Mouse (Mus musculus) c-Kit-positive CD71-negative TER-119-negative erythroid progenitor cells, embryonic 14.5 days (primary cell): ENCODE measurements around the gene Gypa.

ENCODE experiments used
- DNase-seq: peaks from one replicate; pipeline ENCODE4 v3.0.0-alpha.2; 2013; ENCODE audit warnings: low read depth

The Gypa gene

DNA sequence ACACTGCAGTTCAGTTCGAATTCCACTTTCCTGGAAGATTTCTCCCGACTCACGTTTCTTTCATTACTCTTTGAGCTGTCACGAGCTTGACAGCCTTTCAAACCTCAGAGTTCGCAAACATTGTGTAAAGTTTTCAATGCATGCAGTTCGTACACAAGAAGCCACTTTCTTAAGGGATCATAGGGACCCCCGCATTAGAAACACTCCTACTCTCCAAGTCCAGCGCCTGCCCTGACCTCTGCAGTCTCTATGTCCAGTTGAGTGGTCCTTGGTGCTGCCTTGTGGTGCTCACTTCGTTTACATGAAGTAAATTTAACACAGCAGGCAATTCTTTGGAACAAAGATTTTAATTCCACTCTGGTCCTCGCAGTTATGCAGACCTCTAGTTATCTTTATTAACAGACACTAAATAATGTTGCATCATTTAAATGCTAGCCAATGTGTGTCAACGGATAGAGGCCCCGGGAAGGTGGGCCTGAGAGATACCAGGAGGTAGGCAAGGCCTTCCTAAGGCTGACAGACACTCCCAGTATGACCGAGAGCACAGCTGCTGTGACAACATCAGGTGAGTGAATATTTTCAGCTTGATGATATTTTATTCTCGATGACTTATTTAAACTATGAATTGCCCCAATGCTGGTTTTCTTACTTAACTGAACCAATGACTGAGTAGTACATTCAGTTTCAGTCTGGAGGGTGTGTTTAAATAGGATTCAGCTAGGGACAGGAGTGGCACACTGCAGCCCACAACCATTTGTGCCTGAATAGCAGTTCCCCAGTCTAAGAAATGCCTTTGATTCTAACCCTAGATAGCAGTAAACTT, at the start of gene Gypa:
Gypa (plus strand) TSS at position 259 of the 823 bp plus-strand sequence.
- DNase-seq = peak; percentile 58

DNA sequence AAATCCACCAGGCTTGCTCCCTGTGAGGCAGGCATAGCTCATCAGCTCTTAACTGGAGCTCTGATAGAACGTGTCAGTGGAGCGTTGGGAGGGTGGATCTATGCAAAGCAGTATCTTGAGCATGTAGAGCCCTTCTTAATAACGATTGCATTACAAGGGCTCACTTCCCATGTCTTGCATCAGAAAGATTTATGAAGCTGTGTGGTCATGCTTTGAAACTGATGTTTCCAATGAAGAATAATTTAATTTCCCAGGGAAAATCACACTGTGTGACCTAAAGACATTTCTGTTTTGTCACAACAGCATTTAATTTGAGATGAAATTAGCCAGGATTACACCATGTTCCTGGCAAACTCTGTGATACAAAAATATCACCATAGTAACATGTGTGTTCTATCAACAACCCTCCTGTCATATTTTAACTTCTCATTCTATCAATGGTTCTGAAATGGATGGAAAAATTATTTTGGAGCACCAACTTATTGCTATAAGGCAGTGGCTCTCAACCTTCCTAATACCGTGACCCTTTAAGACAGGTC, 49.0 kb upstream of the Gypa start:
- no peak for DNase-seq

DNA sequence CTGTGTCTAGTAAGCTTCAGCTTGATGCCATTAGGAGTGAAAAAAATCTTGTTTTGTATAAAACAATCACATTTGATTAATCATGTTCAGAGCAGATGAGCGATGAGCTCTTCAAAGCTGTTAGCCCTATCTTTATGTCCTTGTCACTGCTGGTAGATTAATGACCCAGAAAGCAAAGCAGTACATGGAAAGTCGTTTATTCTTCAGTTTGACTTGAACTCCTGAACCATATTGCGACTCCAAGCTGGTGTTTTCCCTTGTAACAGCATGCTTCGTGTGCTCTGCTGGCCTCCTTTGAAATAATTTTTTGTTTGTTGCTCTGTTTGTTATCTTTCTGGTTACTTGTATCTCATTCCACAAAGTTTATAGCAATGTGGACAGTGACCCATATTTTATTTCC, 46.4 kb upstream of the Gypa start:
- no peak for DNase-seq

DNA sequence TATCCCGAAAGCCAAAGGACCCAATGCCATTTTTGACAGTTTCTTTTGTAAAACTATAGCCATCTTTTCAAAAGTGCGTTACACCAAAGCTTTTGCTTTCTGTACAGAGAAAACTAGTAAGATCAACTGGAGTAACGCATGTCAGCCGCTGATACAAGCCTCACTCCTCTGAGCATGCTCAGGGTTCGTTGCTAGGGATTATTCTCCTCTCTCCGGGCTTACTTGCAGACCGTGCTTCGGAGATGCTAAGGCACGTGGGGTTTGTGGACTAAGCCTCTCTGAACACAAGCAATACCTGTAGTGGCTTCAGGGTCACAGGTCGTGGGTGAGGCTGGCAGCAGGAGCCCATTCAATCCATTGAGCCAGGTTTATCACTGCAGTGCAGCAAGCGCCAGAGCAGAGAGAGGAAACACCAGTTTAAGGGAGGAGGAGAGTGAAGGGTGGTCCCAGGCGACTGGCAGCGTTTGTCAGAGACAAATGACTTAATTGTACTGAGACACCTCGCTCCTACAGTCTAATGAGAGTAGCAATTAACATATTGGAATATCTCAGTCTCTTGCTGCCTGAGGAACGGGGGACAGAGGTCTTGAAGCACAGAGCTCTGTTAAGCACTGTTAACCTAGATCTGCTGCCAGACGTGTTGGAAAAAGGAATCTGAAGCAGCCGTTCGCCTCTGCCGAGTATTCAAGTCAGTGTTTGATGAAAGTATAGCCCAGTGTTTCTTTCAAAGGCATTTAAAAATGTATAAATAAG, 41.5 kb upstream of the Gypa start:
- DNase-seq = no peak

DNA sequence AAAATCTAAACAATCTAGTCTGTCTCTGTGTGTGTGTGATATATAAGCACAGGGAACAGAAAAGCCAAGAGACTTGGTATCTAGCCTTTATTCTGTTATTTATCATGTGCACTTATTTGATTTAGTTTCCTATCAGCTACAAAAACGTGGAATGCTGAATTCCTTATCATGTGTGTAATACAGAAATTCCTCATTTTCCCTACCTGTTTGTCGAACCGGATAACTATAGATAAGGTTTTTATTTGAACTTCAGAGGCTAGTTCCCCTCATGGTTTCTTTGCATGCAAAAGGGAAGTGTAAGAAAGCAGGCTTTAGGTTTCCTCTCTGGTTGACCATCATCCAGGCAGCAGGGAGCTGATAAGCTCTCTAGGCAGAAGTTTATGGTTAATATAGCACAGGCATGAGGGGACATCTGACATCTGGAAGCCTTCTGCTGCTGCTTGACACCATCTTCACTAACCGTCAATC, 30.1 kb upstream of the Gypa start:
- DNase-seq = no peak

DNA sequence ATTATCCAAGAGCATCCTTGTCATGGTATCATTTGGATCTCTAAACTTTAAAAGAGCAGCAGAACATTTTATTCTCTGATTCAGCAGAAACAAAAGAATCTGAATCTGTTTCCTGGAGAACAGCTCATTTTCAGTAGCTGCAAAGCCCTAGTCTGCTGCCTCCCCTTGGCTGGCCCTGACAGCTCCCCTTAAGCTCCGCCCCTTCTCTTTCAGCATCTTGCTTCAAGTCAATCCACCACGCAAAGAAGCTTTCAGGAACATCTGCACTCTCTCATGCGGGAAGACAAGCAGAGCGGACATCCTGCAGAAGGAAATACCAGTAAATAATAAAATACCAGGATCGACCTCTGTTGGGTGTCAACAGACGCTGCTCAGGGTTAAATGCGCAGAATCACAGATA, 18.6 kb upstream of the Gypa start:
- DNase-seq = no peak

DNA sequence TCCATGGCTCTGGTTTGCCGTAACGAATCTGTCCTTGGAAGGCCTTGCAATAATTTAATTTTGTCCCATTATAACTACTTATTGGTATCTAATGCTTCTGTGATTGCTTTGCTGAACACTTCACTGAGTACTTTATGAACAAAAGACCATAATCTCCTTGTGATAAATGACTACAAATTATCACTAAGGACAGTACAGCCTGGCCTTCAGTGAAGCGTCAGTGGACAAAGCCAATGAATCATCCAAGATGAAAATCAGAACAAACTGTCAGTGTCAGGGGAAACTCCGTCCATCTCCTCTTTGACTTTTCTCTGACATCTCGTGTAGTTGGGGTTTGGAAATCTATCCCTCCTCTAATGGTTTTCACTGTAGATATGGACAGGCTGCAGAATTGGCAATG, 15.4 kb upstream of the Gypa start:
- DNase-seq = no peak

DNA sequence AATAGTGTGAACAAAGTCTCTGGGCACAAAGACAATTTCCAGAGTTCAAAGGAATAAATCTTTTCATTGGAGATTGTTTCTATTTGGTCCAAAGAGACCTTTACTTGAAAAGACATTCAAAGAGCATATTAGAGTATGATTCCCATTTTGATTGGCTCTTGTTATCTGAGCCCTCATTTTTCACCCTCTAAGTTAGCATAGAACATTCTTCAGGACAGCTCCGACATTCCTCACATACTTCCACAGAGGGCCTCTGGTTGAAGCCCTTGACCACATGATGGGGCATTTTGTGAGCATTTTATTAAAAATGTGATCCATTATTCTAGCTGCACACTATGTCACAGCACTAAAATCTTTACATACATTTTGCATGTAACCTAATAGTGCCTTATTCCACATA, 14.5 kb upstream of the Gypa start:
- no peak for DNase-seq

DNA sequence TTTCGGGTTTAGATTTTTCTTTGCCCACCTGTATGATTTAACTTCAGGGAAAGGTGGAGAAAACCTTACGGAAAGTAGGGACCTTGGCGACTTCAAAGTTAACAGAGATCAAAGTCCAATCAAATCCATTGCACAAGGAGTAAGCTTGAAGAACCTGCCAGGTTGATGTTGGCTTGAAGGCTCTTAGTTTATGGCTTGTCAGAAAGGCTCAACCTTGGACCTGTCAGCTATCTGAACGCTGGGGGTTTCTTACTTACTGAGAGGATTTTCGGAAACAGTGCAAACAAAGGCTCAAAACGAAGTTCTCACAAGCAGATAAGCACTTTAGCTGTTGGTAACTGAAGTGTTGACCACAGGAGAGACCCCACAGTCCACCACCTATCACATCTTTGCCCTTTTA, 11.4 kb upstream of the Gypa start:
- no peak for DNase-seq

DNA sequence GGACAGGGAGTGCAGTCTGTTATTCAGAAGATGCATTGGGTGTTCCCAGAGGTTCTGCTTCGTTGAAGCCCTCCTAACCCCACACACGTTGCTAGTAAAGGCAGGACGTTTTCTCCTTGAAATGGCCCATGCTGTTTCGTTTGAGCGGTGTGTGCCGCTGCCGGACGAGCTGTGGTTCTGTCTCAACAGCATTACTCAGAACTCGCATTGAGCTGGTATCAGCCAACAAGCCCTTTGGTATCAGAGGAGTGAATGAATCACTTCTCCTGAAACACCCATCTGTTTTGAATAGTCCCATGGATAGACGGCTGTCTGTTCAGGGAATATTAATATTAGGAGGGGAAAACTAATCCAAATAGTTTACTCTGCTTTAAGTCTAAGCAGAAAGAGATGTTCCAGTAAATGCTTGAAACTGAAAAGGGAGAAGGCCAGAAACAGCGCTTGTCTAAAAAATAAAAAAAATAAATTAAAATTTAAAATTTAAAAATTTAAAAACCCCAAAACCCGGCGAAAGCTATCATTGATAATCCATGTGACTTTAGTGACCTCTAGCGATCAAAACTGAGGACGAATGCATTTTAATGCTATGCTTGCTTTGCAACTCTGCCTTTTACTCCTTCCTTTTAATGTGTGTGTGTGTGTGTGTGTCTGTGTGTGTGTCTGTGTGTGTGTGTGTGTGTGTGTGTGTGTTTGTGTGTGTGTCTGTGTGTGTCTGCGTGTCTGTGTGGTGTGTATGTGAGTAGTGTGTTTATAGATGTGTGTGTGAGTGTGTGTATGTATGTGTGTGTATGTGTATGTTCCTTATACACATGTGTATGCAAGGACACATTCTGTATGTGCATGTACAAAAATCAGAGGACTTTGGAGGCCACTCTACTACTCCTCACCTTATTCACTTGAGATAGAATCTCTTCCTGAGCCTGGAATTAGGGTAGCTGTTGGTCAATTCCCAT, 10.5 kb upstream of the Gypa start:
- DNase-seq = no peak

DNA sequence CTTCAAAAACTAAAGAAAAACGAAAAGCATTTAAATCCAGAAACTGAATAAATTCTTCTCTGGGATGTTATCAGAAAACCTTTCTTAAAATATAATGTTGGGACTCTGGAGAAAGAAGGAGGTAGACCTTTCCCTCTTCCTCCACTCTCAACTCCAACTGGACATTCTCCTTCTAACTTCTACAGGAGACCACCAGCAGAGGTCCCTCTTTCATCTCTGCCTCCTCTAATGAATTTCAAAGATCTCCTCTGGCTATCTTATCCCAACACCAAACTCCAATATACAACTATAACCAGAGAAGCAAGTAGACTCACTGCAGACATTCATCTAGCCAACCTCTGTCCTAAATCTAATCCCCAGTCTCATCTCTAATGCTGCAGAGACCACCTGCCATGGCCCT, 2.0 kb upstream of the Gypa start:
- DNase-seq = no peak

DNA sequence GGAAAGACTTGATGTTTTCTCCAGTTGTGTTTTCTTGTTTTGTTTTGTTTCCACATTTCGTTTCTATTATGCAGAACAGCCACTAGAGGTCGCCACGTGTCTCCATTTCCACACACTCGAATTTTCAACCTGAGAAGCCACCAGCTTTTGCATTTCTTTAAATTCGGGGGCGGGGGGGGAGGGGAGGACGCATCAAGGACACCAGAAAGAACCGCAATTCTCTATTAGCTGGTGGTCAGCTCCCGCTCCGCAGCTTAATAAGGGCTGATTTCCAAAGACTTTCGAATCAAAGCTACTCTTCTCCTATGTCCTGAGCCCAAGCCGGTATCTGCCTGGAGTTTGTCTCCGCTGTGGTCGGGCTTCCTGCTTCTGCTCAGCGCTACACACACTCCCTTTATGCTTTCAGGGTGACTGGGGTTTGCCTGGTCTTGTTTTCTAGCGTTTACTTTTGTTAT, 567 bp upstream of the Gypa start:
- DNase-seq = peak; percentile 60

DNA sequence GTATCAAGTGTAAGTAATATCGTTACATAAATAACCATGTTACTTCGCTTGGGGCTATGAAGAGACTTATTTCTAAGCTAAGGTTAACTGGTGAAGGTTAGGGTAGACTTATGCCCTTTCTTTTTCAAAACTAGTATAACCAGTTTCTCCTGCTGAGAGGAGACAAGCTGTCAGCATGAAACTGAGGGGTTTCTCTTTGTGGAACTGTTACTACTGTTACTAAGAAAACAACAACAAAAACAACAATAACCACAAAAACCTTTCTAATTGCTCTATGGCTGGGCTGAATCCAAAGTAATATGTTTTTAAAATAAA, 722 bp downstream of the Gypa start:
- DNase-seq = no peak

DNA sequence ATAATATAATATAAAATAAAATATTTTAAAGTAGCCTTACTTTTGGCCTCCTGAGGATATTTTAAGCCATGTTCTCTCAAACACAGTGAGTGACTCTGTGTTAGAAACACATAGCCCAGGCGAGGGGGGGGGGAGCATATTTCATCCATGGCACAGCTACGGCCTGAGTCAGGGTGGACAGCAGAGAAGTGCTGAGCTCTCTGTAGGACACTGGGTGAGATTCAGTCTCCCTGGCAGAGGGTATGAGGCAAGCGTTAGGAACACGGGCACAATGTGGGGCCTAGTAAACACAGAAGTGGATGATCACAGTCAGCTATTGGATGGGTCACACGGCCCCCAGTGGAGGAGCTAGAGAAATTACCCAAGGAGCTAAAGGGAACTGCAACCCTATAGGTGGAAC, 1.2 kb downstream of the Gypa start:
- no peak for DNase-seq

DNA sequence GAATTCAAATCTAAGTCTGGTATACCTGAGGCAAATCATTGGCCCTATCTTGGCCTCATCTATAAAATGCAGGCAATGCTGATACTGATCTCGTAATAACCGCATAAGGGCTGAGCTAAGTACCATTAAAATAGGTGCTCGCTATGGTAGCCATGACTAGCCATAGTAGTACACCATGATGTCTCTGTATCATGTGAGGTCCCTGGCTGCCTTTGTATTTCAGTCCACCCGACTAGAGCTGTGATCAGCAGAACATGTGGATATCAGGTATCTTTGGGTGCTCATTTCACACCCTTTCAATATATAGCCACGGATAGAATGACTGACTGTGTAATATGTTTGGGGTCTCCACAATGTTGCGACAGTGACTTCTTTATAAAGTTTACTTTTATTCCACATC, 1.9 kb downstream of the Gypa start:
- DNase-seq = no peak

DNA sequence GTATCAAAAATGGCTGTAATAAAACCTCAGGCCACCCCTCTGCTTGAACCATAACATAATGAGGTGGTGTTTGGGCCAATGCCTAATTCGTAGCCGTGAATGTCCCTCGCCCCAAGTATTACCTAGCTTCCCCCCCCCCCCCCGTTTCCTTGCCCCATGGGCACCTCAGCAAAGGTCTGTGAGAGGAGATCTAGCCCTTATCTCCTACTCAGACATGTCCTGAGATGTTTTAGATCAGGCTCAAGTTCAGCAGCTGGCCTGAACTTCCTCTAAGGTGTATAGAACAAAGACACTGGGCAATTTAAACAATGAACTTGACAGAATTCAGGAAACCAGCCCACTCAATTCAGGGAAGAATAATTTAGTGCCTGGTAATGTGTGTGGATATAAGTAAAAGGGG, 3.7 kb downstream of the Gypa start:
- no peak for DNase-seq

DNA sequence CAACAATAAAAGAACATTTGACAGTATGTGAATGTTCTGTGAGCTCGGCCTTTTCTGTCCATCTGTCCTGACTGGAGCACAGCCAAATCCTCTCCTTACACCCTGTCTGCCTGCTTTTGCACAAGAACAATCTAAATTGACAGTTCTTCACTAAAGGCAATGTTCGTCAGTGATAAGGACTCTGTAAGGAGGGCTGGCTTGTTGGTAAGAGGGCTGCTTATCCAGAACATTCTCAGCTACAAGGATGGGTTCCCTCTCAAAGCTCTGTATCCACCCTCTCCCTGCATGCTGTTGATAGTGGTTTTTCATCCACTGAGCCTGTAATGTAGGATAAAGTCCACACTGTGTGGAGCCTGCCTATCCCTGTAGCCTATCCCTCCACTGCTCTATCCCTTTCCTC, 6.7 kb downstream of the Gypa start:
- DNase-seq = peak; percentile 23

DNA sequence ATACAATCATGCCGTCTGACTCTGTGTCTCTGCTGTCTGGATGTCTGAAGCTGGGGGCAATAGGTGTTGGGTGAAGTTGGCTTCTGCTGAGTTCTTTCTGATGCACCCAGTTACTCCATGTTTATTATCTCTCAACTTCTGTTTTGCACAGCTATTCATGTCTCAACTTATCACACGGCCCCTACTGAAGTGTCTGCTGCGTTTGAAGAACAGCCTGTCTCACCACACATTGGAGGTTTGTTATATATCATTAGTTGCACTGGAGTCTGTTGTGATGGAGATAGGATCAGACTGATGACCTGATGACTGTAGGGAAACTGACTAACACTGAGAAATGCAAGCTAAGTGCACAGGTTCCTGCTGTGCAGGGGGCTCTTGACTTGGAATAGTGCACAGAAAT, 7.2 kb downstream of the Gypa start:
- no peak for DNase-seq

DNA sequence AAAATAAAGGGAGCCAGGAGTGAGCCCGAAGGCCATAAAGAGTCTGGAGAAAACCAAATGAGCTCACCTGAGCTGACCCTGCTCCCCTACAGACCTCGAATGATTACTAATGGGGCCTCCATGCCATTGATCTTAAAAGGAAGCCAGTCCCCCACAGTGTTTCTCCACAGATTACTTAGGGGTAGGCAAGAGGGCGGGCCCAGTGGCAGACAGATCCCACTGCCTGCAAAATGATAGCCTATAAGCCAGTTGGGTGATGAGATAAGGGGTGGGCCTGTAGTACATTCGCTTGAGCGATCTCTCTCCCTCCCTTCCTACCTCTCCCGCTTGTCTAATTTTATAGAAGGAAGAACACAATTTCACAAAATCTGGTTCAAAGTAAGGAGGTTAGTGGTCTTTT, 7.7 kb downstream of the Gypa start:
- DNase-seq = no peak

DNA sequence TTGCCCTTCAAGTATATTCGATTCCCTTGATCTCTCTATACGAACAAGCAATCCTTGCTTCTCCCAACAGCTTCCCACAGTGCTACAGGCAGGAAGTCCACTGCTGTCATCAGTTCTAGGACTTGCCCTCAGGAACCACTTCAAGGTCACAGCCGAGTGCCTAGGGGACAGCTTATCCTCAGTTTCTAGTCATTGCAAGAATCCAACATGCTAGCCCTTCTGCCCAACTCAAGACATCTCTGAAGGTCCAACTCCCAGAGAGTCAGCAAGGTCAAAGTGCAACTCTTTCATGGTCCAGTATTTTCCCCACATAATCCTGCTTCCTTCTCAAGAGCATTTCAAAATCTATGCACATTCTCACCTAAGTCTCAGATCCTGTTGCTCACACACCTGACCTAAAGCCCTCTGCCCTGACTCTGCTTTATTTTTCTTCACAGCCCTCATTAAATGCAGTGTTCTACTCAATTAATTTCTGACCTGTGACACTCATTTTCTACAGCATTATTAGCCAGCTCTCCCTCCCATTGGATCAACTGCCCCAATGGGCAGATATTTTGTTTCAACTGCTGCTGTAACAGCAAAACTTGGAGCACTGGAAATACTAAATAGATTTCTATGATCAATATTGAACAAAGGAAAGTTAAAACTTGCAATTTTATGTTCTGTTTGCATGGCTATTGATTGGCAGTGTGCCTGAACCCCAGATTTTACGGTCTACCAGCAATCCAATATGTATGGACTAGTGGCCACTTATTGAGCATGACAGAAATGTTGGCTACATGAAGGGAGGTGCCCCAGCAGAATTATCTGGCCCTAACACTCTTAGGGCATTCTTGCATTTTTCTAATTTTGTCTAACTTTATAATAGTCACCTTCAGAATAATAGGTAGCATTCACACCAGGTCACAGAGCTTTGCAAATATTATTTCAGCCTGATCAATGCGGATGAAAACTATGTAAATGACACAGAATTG, 33.1 kb downstream of the Gypa start:
- DNase-seq = no peak

DNA sequence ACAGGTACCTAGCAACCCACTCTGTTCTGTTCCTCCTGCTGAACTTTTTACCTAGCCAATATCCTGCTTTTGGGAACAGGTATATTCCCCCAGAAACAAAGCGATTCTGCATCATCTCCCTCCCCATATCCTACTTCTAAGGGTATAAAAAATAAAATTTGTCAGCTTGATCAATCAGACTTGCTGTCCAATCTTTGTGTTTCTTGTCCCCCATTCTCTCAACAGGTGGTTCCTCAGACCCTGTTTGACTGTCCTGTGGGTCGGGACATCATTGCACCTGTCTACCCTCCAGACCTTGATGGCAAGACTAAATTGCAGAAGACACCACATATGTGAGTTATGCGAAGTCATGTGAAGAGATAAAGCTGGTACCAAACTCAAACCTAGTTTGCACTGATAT, 48.3 kb downstream of the Gypa start:
- no peak for DNase-seq
